In genomic region chr12:111697708-111698107, GRCm38 (mm10) we compare ENCODE assay signal across 20 mouse cellular contexts. TPM values are rescaled to one million over a fixed set of nuclear protein-coding genes. Genes with fewer than 3 reads are reported as not detected.
DNase-seq lines count a peak whose midpoint lies in the region; ATAC-seq and TF ChIP-seq lines count a peak whose summit lies in the region.
"Had no signal": no experiment of that assay in that cellular context is flagged by ENCODE, and none has a peak within 500 bp of the region (broad histone marks: within the 10 kb centered on the region; RNA-seq: fewer than 3 reads in every experiment).

No protein-coding gene starts in this region.

- H3K4me3 ChIP-seq in heart, adult 2 months: no peak overlapping the region
- no peak overlapping the region for H3K4me3 ChIP-seq in lung, postnatal 0 days (ENCODE audit: low read depth, low read length)
- no peak overlapping the region for H3K4me3 ChIP-seq in brown adipose tissue, adult 24 weeks (ENCODE audit: insufficient read depth, low read depth, low read length)
- no peak overlapping the region for H3K4me3 ChIP-seq in olfactory bulb, adult 2 months (ENCODE audit: insufficient read depth, low read depth, low read length)
- H3K4me3 ChIP-seq: embryonic facial prominence, embryonic 10.5 days; hindbrain, embryonic 12.5 days; kidney, embryonic 15.5 days; megakaryocyte, embryonic 14.5 days had no signal

- ATAC-seq in lung, postnatal 0 days: no peak
- ATAC-seq: activated CD4-positive, CD25-positive, alpha-beta regulatory T cell, adult 4 months; CD4-positive, CD25-positive, alpha-beta regulatory T cell, adult 4 months; forebrain, embryonic 14.5 days; inflammation-experienced regulatory T-cells, adult 6 months; liver, postnatal 0 days had no signal

- TF ChIP-seq EP300 in heart, adult 2 months (IDR thresholded peaks at IDR 0.05; ENCODE audit: insufficient read depth, low read depth, low read length): no peak
- no peak for TF ChIP-seq EP300 in lung, postnatal 0 days (IDR thresholded peaks at IDR 0.05)

- no peak for DNase-seq in heart, adult 2 months
- DNase-seq in heart, postnatal 10 days: no peak
- peak; percentile 49 for DNase-seq in lung, postnatal 0 days (ENCODE audit: low spot score)
- no peak for DNase-seq in lung, postnatal 36 days
- no peak for DNase-seq in cerebellum, adult 9-10 months
- DNase-seq in layer of hippocampus, adult 8-10 months (ENCODE audit: low spot score in 2 of 2): no peak
- DNase-seq: adrenal gland, postnatal 25 days; liver, postnatal 0 days; lung, postnatal 14 days; thymus, postnatal 36 days had no signal

- H3K79me2 ChIP-seq in heart, adult 2 months (replicated peaks; ENCODE audit: control insufficient read depth, insufficient read depth, low read length): no peaks in the 10 kb centered on the region

- no peaks in the 10 kb centered on the region for H3K9me3 ChIP-seq in lung, postnatal 0 days (ENCODE audit: low read length)
- H3K9me3 ChIP-seq: embryonic facial prominence, embryonic 10.5 days; hindbrain, embryonic 12.5 days; kidney, embryonic 15.5 days; megakaryocyte, embryonic 14.5 days had no signal

- no peak overlapping the region for H3K4me2 ChIP-seq in lung, postnatal 0 days (replicated peaks; ENCODE audit: low read depth, low read length)
- H3K4me2 ChIP-seq: hindbrain, embryonic 12.5 days; kidney, embryonic 15.5 days had no signal

- no peak for TF ChIP-seq POLR2A in heart, adult 2 months (IDR thresholded peaks at IDR 0.05; ENCODE audit: insufficient read depth, low read depth, low read length)
- no peak for TF ChIP-seq POLR2A in olfactory bulb, adult 2 months (IDR thresholded peaks at IDR 0.05; ENCODE audit: insufficient read depth, low read depth, low read length)

- intact Hi-C loops in heart, adult 2 months (cut with DNase I): no loop called here
- intact Hi-C loops in heart, postnatal 10 days (cut with DNase I): loop anchor here (5.0 kb wide), 2 partner anchors 35 to 45 kb away; no protein-coding TSS in a partner anchor

- 51% methylated on average over 4 of the region's 4 CpGs for WGBS in heart, adult 2 months
- WGBS in lung, postnatal 0 days: 52% methylated on average over 4 of the region's 4 CpGs
- 69% methylated on average over 4 of the region's 4 CpGs for WGBS in olfactory bulb, adult 2 months

- TF ChIP-seq CTCF in heart, adult 2 months (IDR thresholded peaks at IDR 0.05): no peak
- no peak for TF ChIP-seq CTCF in lung, postnatal 0 days (IDR thresholded peaks at IDR 0.05)
- no peak for TF ChIP-seq CTCF in olfactory bulb, adult 2 months (IDR thresholded peaks at IDR 0.05; ENCODE audit: insufficient read depth, low read depth, low read length)

- no peak overlapping the region for H3K9ac ChIP-seq in heart, adult 2 months (ENCODE audit: low read depth, low read length)
- no peak overlapping the region for H3K9ac ChIP-seq in lung, postnatal 0 days (replicated peaks; ENCODE audit: low read depth)
- H3K9ac ChIP-seq: hindbrain, embryonic 12.5 days; kidney, embryonic 15.5 days; liver, postnatal 0 days had no signal

- peak overlapping the region; percentile 69 for H3K27ac ChIP-seq in heart, adult 2 months
- no peak overlapping the region for H3K27ac ChIP-seq in lung, postnatal 0 days (ENCODE audit: low read length)
- peak overlapping the region; percentile 60 for H3K27ac ChIP-seq in brown adipose tissue, adult 24 weeks (replicated peaks; ENCODE audit: low read depth, low read length)
- H3K27ac ChIP-seq in olfactory bulb, adult 2 months (ENCODE audit: insufficient read depth, low read depth, low read length): peak overlapping the region; percentile 50
- H3K27ac ChIP-seq: hindbrain, embryonic 12.5 days; kidney, embryonic 15.5 days had no signal

- no peaks in the 10 kb centered on the region for H3K27me3 ChIP-seq in heart, adult 2 months (ENCODE audit: control insufficient read depth, insufficient read depth, low read length)
- no peaks in the 10 kb centered on the region for H3K27me3 ChIP-seq in lung, postnatal 0 days (replicated peaks; ENCODE audit: insufficient read depth, low read length)
- H3K27me3 ChIP-seq: hindbrain, embryonic 12.5 days; kidney, embryonic 15.5 days had no signal

- H3K36me3 ChIP-seq in heart, adult 2 months (ENCODE audit: control insufficient read depth, insufficient read depth, low read length): no peaks in the 10 kb centered on the region
- H3K36me3 ChIP-seq in lung, postnatal 0 days (ENCODE audit: insufficient read depth, low read length): no peaks in the 10 kb centered on the region
- H3K36me3 ChIP-seq: embryonic facial prominence, embryonic 10.5 days; hindbrain, embryonic 12.5 days; kidney, embryonic 15.5 days had no signal

- peaks cover 20% of the 10 kb centered on the region for H3K4me1 ChIP-seq in heart, adult 2 months (ENCODE audit: control insufficient read depth, insufficient read depth, low read length)
- peaks cover 16% of the 10 kb centered on the region for H3K4me1 ChIP-seq in lung, postnatal 0 days (ENCODE audit: insufficient read depth, low read depth, low read length)
- peaks cover 29% of the 10 kb centered on the region for H3K4me1 ChIP-seq in brown adipose tissue, adult 24 weeks (ENCODE audit: control insufficient read depth, insufficient read depth, insufficient read length, low read length)
- H3K4me1 ChIP-seq in olfactory bulb, adult 2 months (ENCODE audit: control insufficient read depth, insufficient read depth, low read length): peaks cover 75% of the 10 kb centered on the region

RNA-seq across cellular contexts. Expression of gene Bag5, which starts 15.3 kb away (rescaled TPM):
- 10 to 100 TPM; 18.8 to 22.8 TPM for total RNA-seq in heart, adult 2 months (2021)
- polyA plus RNA-seq in heart, adult 2 months (2012; rRNA removed): 9.8 and 15.9 TPM in 2 replicates
- 10 to 100 TPM; 29.1 to 32.7 TPM for total RNA-seq in heart, postnatal 10 days (2021)
- polyA plus RNA-seq in lung, postnatal 0 days (2015; fragmentation: Nextera tagmentation; extraction: Ambion mirVana): 48.9 and 52.5 TPM in 2 replicates
- polyA plus RNA-seq in brown adipose tissue, adult 24 weeks (2012; ENCODE audit: insufficient read depth, insufficient read length, missing spikeins): 16.2 and 18.1 TPM in 2 replicates
- polyA plus RNA-seq in olfactory bulb, adult 2 months (2012; ENCODE audit: insufficient read depth, insufficient read length, low replicate concordance, missing spikeins): not detected in 2 replicates
- 10 to 100 TPM; 47.1 to 50.7 (median 48.3) TPM for total RNA-seq in layer of hippocampus, adult 8-10 months (2022)

RNA-seq across cellular contexts. Expression of gene Apopt1, which starts 15.4 kb away (rescaled TPM):
- 10 to 100 TPM; 32.0 to 36.3 TPM for total RNA-seq in heart, adult 2 months (2021)
- polyA plus RNA-seq in heart, adult 2 months (2012; rRNA removed): 31.4 and 31.7 TPM in 2 replicates
- 10 to 100 TPM; 39.6 to 41.5 TPM for total RNA-seq in heart, postnatal 10 days (2021)
- 42.3 and 43.1 TPM in 2 replicates for polyA plus RNA-seq in lung, postnatal 0 days (2015; fragmentation: Nextera tagmentation; extraction: Ambion mirVana)
- 123 and 134 TPM in 2 replicates for polyA plus RNA-seq in brown adipose tissue, adult 24 weeks (2012; ENCODE audit: insufficient read depth, insufficient read length, missing spikeins)
- polyA plus RNA-seq in olfactory bulb, adult 2 months (2012; ENCODE audit: insufficient read depth, insufficient read length, low replicate concordance, missing spikeins): not detected in 2 replicates
- total RNA-seq in layer of hippocampus, adult 8-10 months (2022): 10 to 100 TPM; 30.9 to 34.4 (median 33.7) TPM

RNA-seq across cellular contexts. Expression of gene Trmt61a, which starts 19.8 kb away (rescaled TPM):
- 1 to 10 TPM; 4.5 to 5.4 TPM for total RNA-seq in heart, adult 2 months (2021)
- polyA plus RNA-seq in heart, adult 2 months (2012; rRNA removed): 7.6 and 11.8 TPM in 2 replicates
- 1 to 10 TPM; 6.4 to 8.3 TPM for total RNA-seq in heart, postnatal 10 days (2021)
- 4.3 and 4.5 TPM in 2 replicates for polyA plus RNA-seq in lung, postnatal 0 days (2015; fragmentation: Nextera tagmentation; extraction: Ambion mirVana)
- polyA plus RNA-seq in brown adipose tissue, adult 24 weeks (2012; ENCODE audit: insufficient read depth, insufficient read length, missing spikeins): 2.9 and 3.2 TPM in 2 replicates
- polyA plus RNA-seq in olfactory bulb, adult 2 months (2012; ENCODE audit: insufficient read depth, insufficient read length, low replicate concordance, missing spikeins): not detected in 2 replicates
- 10 to 100 TPM; 15.0 to 22.3 (median 19.5) TPM for total RNA-seq in layer of hippocampus, adult 8-10 months (2022)

RNA-seq across cellular contexts. Expression of gene Ckb, which starts 25.6 kb away (rescaled TPM):
- total RNA-seq in heart, adult 2 months (2021): 10 to 100 TPM; 65.3 to 81.4 TPM
- polyA plus RNA-seq in heart, adult 2 months (2012; rRNA removed): 115 and 120 TPM in 2 replicates
- 100 to 1,000 TPM; 127 to 140 TPM for total RNA-seq in heart, postnatal 10 days (2021)
- 153 TPM in 2 replicates for polyA plus RNA-seq in lung, postnatal 0 days (2015; fragmentation: Nextera tagmentation; extraction: Ambion mirVana)
- 20.8 and 30.3 TPM in 2 replicates for polyA plus RNA-seq in brown adipose tissue, adult 24 weeks (2012; ENCODE audit: insufficient read depth, insufficient read length, missing spikeins)
- 210 and 316 TPM in 2 replicates for polyA plus RNA-seq in olfactory bulb, adult 2 months (2012; ENCODE audit: insufficient read depth, insufficient read length, low replicate concordance, missing spikeins)
- total RNA-seq in layer of hippocampus, adult 8-10 months (2022): 1,000 to 10,000 TPM; 1,127 to 1,400 (median 1,206) TPM

Comparison
In these comparisons a context has a peak if more than half of its experiments do, and no peak if none do; other contexts are left out.
1. RNA of gene Apopt1, which starts 15.4 kb away (polyA plus RNA-seq): 123 to 134 TPM in brown adipose tissue, adult 24 weeks, 42.3 to 43.1 TPM in lung, postnatal 0 days and 31.4 to 31.7 TPM in heart, adult 2 months; not detected in olfactory bulb, adult 2 months; every median in the first group is over 10 times any median in the second.